In the genomic region with DNA sequence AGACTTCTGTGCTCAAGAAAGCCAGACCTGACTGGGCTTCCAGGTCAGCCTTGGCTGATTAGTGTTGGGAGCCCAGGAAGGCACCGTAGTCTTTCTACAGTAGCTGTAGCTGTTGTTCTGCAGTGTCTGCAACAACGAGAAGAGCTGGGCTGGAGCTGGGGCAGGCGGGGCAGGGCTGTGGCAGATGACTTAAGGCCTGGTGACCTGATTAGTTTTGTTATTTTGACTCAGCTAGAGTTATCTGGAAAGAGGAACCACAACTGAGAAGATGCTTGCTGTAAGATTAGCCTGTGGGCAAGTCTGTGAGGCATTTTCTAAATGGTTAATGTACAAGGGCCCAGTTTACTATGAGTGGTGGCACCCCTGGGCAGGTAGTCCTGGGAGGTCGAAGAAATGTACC, we compare ENCODE assay signal across 13 mouse cellular contexts.
DNase-seq lines count a peak whose midpoint lies in the region; ATAC-seq and TF ChIP-seq lines count a peak whose summit lies in the region.
"Had no signal": no experiment of that assay in that cellular context is flagged by ENCODE, and none has a peak within 500 bp of the region (broad histone marks: within the 10 kb centered on the region; RNA-seq: fewer than 3 reads in every experiment).

No protein-coding gene starts in this region.

- no peak for ATAC-seq in heart, embryonic 11.5 days (replicated peaks; ENCODE audit: insufficient number of reproducible peaks, low FRiP score, low TSS enrichment)

- 74% methylated on average over 4 of the region's 4 CpGs for WGBS in heart, adult 2 months
- WGBS in heart, embryonic 11.5 days (ENCODE audit: insufficient replicate concordance): 73% methylated on average over 4 of the region's 4 CpGs
- WGBS in macrophage (ENCODE audit: missing documents): 9% methylated on average over 4 of the region's 4 CpGs
- 14% methylated on average over 4 of the region's 4 CpGs for WGBS in thymus, adult 2 months

- H3K4me3 ChIP-seq in heart, adult 2 months: no peak overlapping the region
- H3K4me3 ChIP-seq in heart, embryonic 11.5 days (ENCODE audit: low read depth, low read length): no peak overlapping the region
- H3K4me3 ChIP-seq in bone marrow macrophage, adult 2 months (ENCODE audit: insufficient read depth, low read length): no peak overlapping the region
- H3K4me3 ChIP-seq in macrophage (ENCODE audit: inconsistent target): no peak overlapping the region
- no peak overlapping the region for H3K4me3 ChIP-seq in thymus, adult 2 months (ENCODE audit: control insufficient read depth, insufficient read depth, low read length)
- H3K4me3 ChIP-seq: liver, embryonic 13.5 days; midbrain, embryonic 12.5 days had no signal

- no peaks in the 10 kb centered on the region for H3K9me3 ChIP-seq in heart, embryonic 11.5 days (replicated peaks; ENCODE audit: control insufficient read depth, low read length)
- H3K9me3 ChIP-seq: liver, embryonic 13.5 days; midbrain, embryonic 12.5 days had no signal

- no peak for TF ChIP-seq EP300 in heart, adult 2 months (IDR thresholded peaks at IDR 0.05; ENCODE audit: insufficient read depth, low read depth, low read length)

- H3K36me3 ChIP-seq in heart, adult 2 months (ENCODE audit: control insufficient read depth, insufficient read depth, low read length): no peaks in the 10 kb centered on the region
- no peaks in the 10 kb centered on the region for H3K36me3 ChIP-seq in heart, embryonic 11.5 days (ENCODE audit: control insufficient read depth, insufficient read depth, low read length)
- no peaks in the 10 kb centered on the region for H3K36me3 ChIP-seq in macrophage (ENCODE audit: inconsistent target)
- no peaks in the 10 kb centered on the region for H3K36me3 ChIP-seq in thymus, adult 2 months (ENCODE audit: control insufficient read depth, insufficient read depth, low read length)
- H3K36me3 ChIP-seq: liver, embryonic 13.5 days; midbrain, embryonic 12.5 days had no signal

- no peak for TF ChIP-seq POLR2A in heart, adult 2 months (IDR thresholded peaks at IDR 0.05; ENCODE audit: insufficient read depth, low read depth, low read length)
- TF ChIP-seq POLR2A in bone marrow macrophage, adult 2 months (IDR thresholded peaks at IDR 0.05; ENCODE audit: borderline replicate concordance, low read depth, low read length): no peak
- TF ChIP-seq POLR2A in thymus, adult 2 months (IDR thresholded peaks at IDR 0.05; ENCODE audit: control insufficient read depth, extremely low read depth, insufficient read depth, low read length, poor library complexity): no peak

- no peaks in the 10 kb centered on the region for H3K27me3 ChIP-seq in heart, adult 2 months (ENCODE audit: control insufficient read depth, insufficient read depth, low read length)
- H3K27me3 ChIP-seq in heart, embryonic 11.5 days (ENCODE audit: control insufficient read depth, insufficient read depth, low read length): no peaks in the 10 kb centered on the region
- no peaks in the 10 kb centered on the region for H3K27me3 ChIP-seq in thymus, adult 2 months (ENCODE audit: control insufficient read depth, insufficient read depth, low read length)

- H3K27ac ChIP-seq in heart, adult 2 months: no peak overlapping the region
- H3K27ac ChIP-seq in heart, embryonic 11.5 days (ENCODE audit: low read depth, low read length): no peak overlapping the region
- H3K27ac ChIP-seq in bone marrow macrophage, adult 2 months (ENCODE audit: insufficient read depth, low read depth, low read length): peak overlapping the region; percentile 99
- H3K27ac ChIP-seq in macrophage: peak overlapping the region; percentile 99
- H3K27ac ChIP-seq in thymus, adult 2 months (ENCODE audit: control insufficient read depth, insufficient read depth, low read length): no peak overlapping the region
- H3K27ac ChIP-seq: liver, embryonic 13.5 days; midbrain, embryonic 12.5 days had no signal

- H3K79me2 ChIP-seq in heart, adult 2 months (replicated peaks; ENCODE audit: control insufficient read depth, insufficient read depth, low read length): no peaks in the 10 kb centered on the region
- no peaks in the 10 kb centered on the region for H3K79me2 ChIP-seq in macrophage (ENCODE audit: inconsistent target)

- intact Hi-C loops in heart, adult 2 months (cut with DNase I): no loop called here

- no peak for TF ChIP-seq CTCF in heart, adult 2 months (IDR thresholded peaks at IDR 0.05)
- TF ChIP-seq CTCF in bone marrow macrophage, adult 2 months (IDR thresholded peaks at IDR 0.05; ENCODE audit: low read depth, low read length): no peak
- no peak for TF ChIP-seq CTCF in thymus, adult 2 months (IDR thresholded peaks at IDR 0.05; ENCODE audit: borderline replicate concordance, control insufficient read depth, extremely low read depth, insufficient read depth, low read length, poor library complexity)

- H3K9ac ChIP-seq in heart, adult 2 months (ENCODE audit: low read depth, low read length): no peak overlapping the region
- H3K9ac ChIP-seq in heart, embryonic 11.5 days (ENCODE audit: low read depth, low read length): no peak overlapping the region
- H3K9ac ChIP-seq: liver, embryonic 13.5 days; midbrain, embryonic 12.5 days had no signal

- peak; percentile 35 to 52 for DNase-seq in heart, adult 2 months
- peak; percentile 60 for DNase-seq in 416B (ENCODE audit: low read depth)
- DNase-seq in thymus, adult 2 months: no peak
- DNase-seq in right cerebral cortex, adult 2 months (ENCODE audit: low spot score in 2 of 2): no peak
- no peak for DNase-seq in thymus, postnatal 14 days
- DNase-seq: adrenal gland, postnatal 14 days; cerebellum, adult 11-12 months; kidney, postnatal 36 days; liver, embryonic 13.5 days had no signal

- no peaks in the 10 kb centered on the region for H3K4me1 ChIP-seq in heart, adult 2 months (ENCODE audit: control insufficient read depth, insufficient read depth, low read length)
- no peaks in the 10 kb centered on the region for H3K4me1 ChIP-seq in heart, embryonic 11.5 days (ENCODE audit: control insufficient read depth, insufficient read depth, low read length)
- peaks cover 87% of the 10 kb centered on the region for H3K4me1 ChIP-seq in bone marrow macrophage, adult 2 months (ENCODE audit: control insufficient read depth, insufficient read depth, low read length)
- H3K4me1 ChIP-seq in thymus, adult 2 months (replicated peaks; ENCODE audit: control insufficient read depth, insufficient read depth, low read length): no peaks in the 10 kb centered on the region

- H3K4me2 ChIP-seq in heart, embryonic 11.5 days: no peak overlapping the region
- H3K4me2 ChIP-seq: liver, embryonic 13.5 days; midbrain, embryonic 12.5 days had no signal

Comparison
In these comparisons a context has a peak if more than half of its experiments do, and no peak if none do; other contexts are left out.
1. DNase-seq: peak in heart, adult 2 months (2 of 2) and 416B (single experiment); none in thymus, adult 2 months (single experiment), right cerebral cortex, adult 2 months (0 of 2) and thymus, postnatal 14 days (single experiment).
2. H3K27ac ChIP-seq: peak in bone marrow macrophage, adult 2 months (single experiment) and macrophage (single experiment); none in heart, adult 2 months (single experiment), heart, embryonic 11.5 days (single experiment) and thymus, adult 2 months (single experiment).